Mouse (Mus musculus) MEL (cell line): Measurements from ENCODE around the gene Vstm4. TPM values are rescaled to one million over a fixed set of nuclear protein-coding genes. Genes with fewer than 3 reads are reported as not detected.

Source experiments
- DNase-seq: peaks from one replicate; pipeline ENCODE4 v3.0.0; 2011; ENCODE audit warnings: low read depth, low spot score
- H3K27ac ChIP-seq: 2 replicates; pipeline ENCODE4 v1.5.1; 2012; ENCODE audit warnings: low read depth, mild to moderate bottlenecking, control low read depth, low read length, moderate library complexity; ENCODE audit not compliant: control insufficient read depth
- H3K27me3 ChIP-seq, 2 experiments: fragments of 150-350 bp in 1 of 2; sonication (generic) in 1 of 2; 2 replicates each; pipeline ENCODE4 v1.6.1; 2012; ENCODE audit warnings: low read length in 2 of 2, mild to moderate bottlenecking in 2 of 2, improper control_type of control experiment in 1 of 2, moderate library complexity in 1 of 2; ENCODE audit not compliant: insufficient read depth in 2 of 2, control insufficient read depth in 1 of 2
- H3K36me3 ChIP-seq, 2 experiments: 2 replicates each; pipeline ENCODE4 v1.6.1; 2012 to 2014; ENCODE audit warnings: low read length in 2 of 2, improper control_type of control experiment in 1 of 2, inconsistent platforms in 1 of 2, mild to moderate bottlenecking in 1 of 2; ENCODE audit not compliant: insufficient read depth in 2 of 2, control insufficient read depth in 1 of 2
- H3K4me1 ChIP-seq, 2 experiments: fragments of 150-350 bp in 1 of 2; sonication (generic) in 1 of 2; 2 replicates each; pipeline ENCODE4 v1.6.1; 2012; ENCODE audit warnings: low read length in 2 of 2, improper control_type of control experiment in 1 of 2, mild to moderate bottlenecking in 1 of 2; ENCODE audit not compliant: insufficient read depth in 2 of 2, control insufficient read depth in 1 of 2
- H3K4me3 ChIP-seq, 2 experiments: fragments of 150-350 bp in 1 of 2; sonication (generic) in 1 of 2; 2 replicates each; pipeline ENCODE4 v1.5.1; 2012; ENCODE audit warnings: low read depth in 2 of 2, low read length in 2 of 2, mild to moderate bottlenecking in 2 of 2, moderate library complexity in 2 of 2, control low read depth in 1 of 2, improper control_type of control experiment in 1 of 2; ENCODE audit not compliant: control insufficient read depth in 1 of 2, insufficient read depth in 1 of 2
- H3K79me2 ChIP-seq: 2 replicates; pipeline ENCODE4 v1.6.1; 2012; ENCODE audit warnings: mild to moderate bottlenecking, low read length, moderate library complexity; ENCODE audit not compliant: control insufficient read depth, poor library complexity, insufficient read depth
- H3K9ac ChIP-seq: 2 replicates; pipeline ENCODE4 v1.6.1; 2012; ENCODE audit warnings: low read depth, mild to moderate bottlenecking, control low read depth, low read length, moderate library complexity; ENCODE audit not compliant: control insufficient read depth, poor library complexity, severe bottlenecking
- H3K9me3 ChIP-seq: fragments of 150-350 bp; sonication (generic); replicated peaks from 2 replicates; pipeline ENCODE4 v1.6.1; 2012; ENCODE audit warnings: mild to moderate bottlenecking, low read length, improper control_type of control experiment, moderate library complexity; ENCODE audit not compliant: insufficient read depth
- CTCF ChIP-seq, 3 experiments: IDR thresholded peaks in 2 of 3; conservative IDR thresholded peaks in 1 of 3; 2 replicates each; pipeline ENCODE4 v1.5.1; 2011 to 2012; ENCODE audit warnings: low read length in 3 of 3, low read depth in 2 of 3, mild to moderate bottlenecking in 2 of 3, improper control_type of control experiment in 1 of 3, inconsistent platforms in 1 of 3, mixed read lengths in 1 of 3, moderate library complexity in 1 of 3; ENCODE audit not compliant: control insufficient read depth in 1 of 3, insufficient read depth in 1 of 3, poor library complexity in 1 of 3, severe bottlenecking in 1 of 3
- E2F4 ChIP-seq: IDR thresholded peaks from 2 replicates; pipeline ENCODE4 v1.6.1; 2011; ENCODE audit warnings: low read depth, low read length, improper control_type of control experiment, borderline replicate concordance
- EP300 ChIP-seq, 2 experiments: IDR thresholded peaks; 2 replicates each; pipeline ENCODE4 v1.6.1; 2011; ENCODE audit warnings: improper control_type of control experiment in 2 of 2, low read length in 2 of 2, low read depth in 1 of 2, mild to moderate bottlenecking in 1 of 2
- GATA1 ChIP-seq: IDR thresholded peaks from 2 replicates; pipeline ENCODE4 v1.6.1; 2011; ENCODE audit warnings: low read depth, low read length, improper control_type of control experiment
- KAT2A ChIP-seq: conservative IDR thresholded peaks from 2 replicates; pipeline ENCODE4 v1.6.1; 2012; ENCODE audit warnings: low read depth, low read length, improper control_type of control experiment, inconsistent platforms
- MAFK ChIP-seq: IDR thresholded peaks from 2 replicates; pipeline ENCODE4 v1.6.1; 2011; ENCODE audit warnings: low read depth, mild to moderate bottlenecking, low read length, improper control_type of control experiment, borderline replicate concordance
- MAX ChIP-seq: IDR thresholded peaks from 2 replicates; pipeline ENCODE4 v1.6.1; 2011; ENCODE audit warnings: low read length, improper control_type of control experiment
- MAZ ChIP-seq: IDR thresholded peaks from 2 replicates; pipeline ENCODE4 v1.6.1; 2012; ENCODE audit warnings: low read depth, mild to moderate bottlenecking, inconsistent platforms, low read length, improper control_type of control experiment
- MEF2A ChIP-seq: IDR thresholded peaks from 2 replicates; pipeline ENCODE4 v1.6.1; 2014; ENCODE audit warnings: low read depth, mild to moderate bottlenecking, inconsistent platforms, low read length, improper control_type of control experiment; ENCODE audit not compliant: poor library complexity, insufficient replicate concordance, severe bottlenecking; ENCODE audit errors: extremely low read depth
- MXI1 ChIP-seq: IDR thresholded peaks from 2 replicates; pipeline ENCODE4 v1.6.1; 2011; ENCODE audit warnings: mild to moderate bottlenecking, low read depth, low read length, improper control_type of control experiment
- MYC ChIP-seq: IDR thresholded peaks from 2 replicates; pipeline ENCODE4 v1.6.1; 2011; ENCODE audit warnings: low read depth, mild to moderate bottlenecking, low read length, improper control_type of control experiment, moderate library complexity
- NRF1 ChIP-seq: IDR thresholded peaks from 2 replicates; pipeline ENCODE4 v1.6.1; 2014; ENCODE audit warnings: low read depth, mild to moderate bottlenecking, inconsistent platforms, low read length, improper control_type of control experiment, moderate library complexity; ENCODE audit not compliant: poor library complexity, insufficient read depth, severe bottlenecking
- POLR2AphosphoS2 ChIP-seq: IDR thresholded peaks from 2 replicates; pipeline ENCODE4 v1.6.1; 2011; ENCODE audit warnings: low read length, improper control_type of control experiment
- RAD21 ChIP-seq: IDR thresholded peaks from 2 replicates; pipeline ENCODE4 v1.6.1; 2011; ENCODE audit warnings: mild to moderate bottlenecking, low read depth, low read length, improper control_type of control experiment
- RCOR1 ChIP-seq: IDR thresholded peaks from 2 replicates; pipeline ENCODE4 v1.6.1; 2012; ENCODE audit warnings: low read depth, mild to moderate bottlenecking, inconsistent platforms, low read length, improper control_type of control experiment
- SMC3 ChIP-seq: IDR thresholded peaks from 2 replicates; pipeline ENCODE4 v1.6.1; 2011; ENCODE audit warnings: low read depth, low read length, improper control_type of control experiment
- USF1 ChIP-seq: IDR thresholded peaks from 2 replicates; pipeline ENCODE4 v1.6.1; 2014; ENCODE audit warnings: low read depth, mild to moderate bottlenecking, inconsistent platforms, low read length, improper control_type of control experiment, moderate library complexity
- USF2 ChIP-seq, 2 experiments: IDR thresholded peaks; 2 replicates each; pipeline ENCODE4 v1.6.1; 2011 to 2012; ENCODE audit warnings: improper control_type of control experiment in 2 of 2, low read length in 2 of 2, borderline replicate concordance in 1 of 2, inconsistent platforms in 1 of 2, low read depth in 1 of 2, mild to moderate bottlenecking in 1 of 2; ENCODE audit not compliant: insufficient read depth in 1 of 2
- ZC3H11A ChIP-seq: IDR thresholded peaks from 2 replicates; pipeline ENCODE4 v1.6.1; 2012; ENCODE audit warnings: low read depth, mild to moderate bottlenecking, inconsistent platforms, low read length, improper control_type of control experiment
- ZKSCAN1 ChIP-seq: IDR thresholded peaks from 2 replicates; pipeline ENCODE4 v1.6.1; 2012; ENCODE audit warnings: low read depth, mild to moderate bottlenecking, inconsistent platforms, low read length, improper control_type of control experiment, moderate library complexity
- ZMIZ1 ChIP-seq: IDR thresholded peaks from 2 replicates; pipeline ENCODE4 v1.6.1; 2012; ENCODE audit warnings: low read depth, mild to moderate bottlenecking, inconsistent platforms, low read length, improper control_type of control experiment, moderate library complexity
- polyA plus RNA-seq, 2 experiments: library from polyadenylated mRNA; stranded (reverse) in 1 of 2; unstranded in 1 of 2; fragments of >175 nt in 1 of 2; fragments of >200 nt in 1 of 2; gene quantifications; 2 replicates each; pipeline versions ENCODE4 v1.2.1 to v1.2.4; 2012; ENCODE audit warnings: low replicate concordance in 2 of 2, low read depth in 1 of 2; ENCODE audit not compliant: insufficient read length in 2 of 2, insufficient read depth in 1 of 2, missing spikeins in 1 of 2
- total RNA-seq: library from RNA; depleted of rRNA; stranded (reverse); fragments of 300-350 nt; gene quantifications from 2 replicates; pipeline ENCODE4 v1.2.3, GENCODE M21; 2012

Vstm4 gene
- total and polyA plus RNA-seq, 3 experiments = not detected

GRCm38 (mm10) chr14:32856246-32856645 is 310 bp upstream of the Vstm4 start:
- H3K9me3 ChIP-seq = no peaks in the 10 kb centered on the region

GRCm38 (mm10) chr14:32858361-32858760 is 1.8 kb downstream of the Vstm4 start:
- DNase-seq = no peak

More at GRCm38 (mm10) chr14:32856246-32856645, 310 bp upstream of the Vstm4 start:
- no peak overlapping the region for H3K27ac ChIP-seq
- H3K4me1 ChIP-seq = no peaks in the 10 kb centered on the region
- H3K4me3 ChIP-seq = no peak overlapping the region
- H3K9ac ChIP-seq = no peak overlapping the region
- no peak for DNase-seq
- no peak for TF ChIP-seq MYC
- no peak for TF ChIP-seq GATA1
- TF ChIP-seq, all 39 proteins: peak for 0
- H3K79me2 ChIP-seq = no peaks in the 10 kb centered on the region
- no peaks in the 10 kb centered on the region for H3K27me3 ChIP-seq
- H3K36me3 ChIP-seq = no peaks in the 10 kb centered on the region

GRCm38 (mm10) chr14:32858941-32859510 is 2.5 kb downstream of the Vstm4 start:
- Histone ChIP-seq H3K79me2 (no peaks in the 10 kb centered on the region), H3K4me1 (no peaks in the 10 kb centered on the region), H3K9me3 (no peaks in the 10 kb centered on the region), H3K36me3 (no peaks in the 10 kb centered on the region), H3K9ac (no peak overlapping the region)
- no peak for TF ChIP-seq RCOR1
- no peak for TF ChIP-seq EP300 (IDR thresholded peaks at IDR 0.05; ENCODE audit: low read depth in 1 of 2, low read length in 2 of 2)
- no peak for TF ChIP-seq E2F4
- TF ChIP-seq ZMIZ1 = no peak
- no peak for TF ChIP-seq RAD21
- TF ChIP-seq MXI1 = no peak
- TF ChIP-seq CTCF (IDR thresholded peaks at IDR 0.05 in 2 of 3, conservative IDR thresholded peaks at IDR 0.05 in 1 of 3; ENCODE audit: control insufficient read depth in 1 of 3, insufficient read depth in 1 of 3, low read depth in 2 of 3, low read length in 3 of 3, poor library complexity in 1 of 3, severe bottlenecking in 1 of 3) = no peak
- TF ChIP-seq USF2 (IDR thresholded peaks at IDR 0.05; ENCODE audit: borderline replicate concordance in 1 of 2, insufficient read depth in 1 of 2, low read depth in 1 of 2, low read length in 2 of 2) = no peak
- no peak for TF ChIP-seq SMC3
- no peak for TF ChIP-seq MAZ
- no peak for TF ChIP-seq KAT2A
- TF ChIP-seq ZC3H11A = no peak
- TF ChIP-seq, all 39 proteins: peak for 0
- Histone ChIP-seq H3K27me3 (no peaks in the 10 kb centered on the region), H3K27ac (no peak overlapping the region), H3K4me3 (no peak overlapping the region)
- no peak for DNase-seq

More at GRCm38 (mm10) chr14:32858361-32858760, 1.8 kb downstream of the Vstm4 start:
- Histone ChIP-seq H3K79me2 (no peaks in the 10 kb centered on the region), H3K9me3 (no peaks in the 10 kb centered on the region), H3K27me3 (no peaks in the 10 kb centered on the region), H3K4me1 (no peaks in the 10 kb centered on the region), H3K9ac (no peak overlapping the region), H3K27ac (no peak overlapping the region), H3K36me3 (no peaks in the 10 kb centered on the region), H3K4me3 (no peak overlapping the region)
- TF ChIP-seq GATA1 (no peak), MAFK (no peak), MEF2A (no peak), EP300 (IDR thresholded peaks at IDR 0.05; ENCODE audit: low read depth in 1 of 2, low read length in 2 of 2) (no peak), USF1 (no peak), POLR2AphosphoS2 (no peak), ZKSCAN1 (no peak), MAX (no peak), E2F4 (no peak), NRF1 (no peak)
